Mouse (Mus musculus) activated CD4-positive, CD25-positive, alpha-beta regulatory T cell, adult 4 months (primary cell): ENCODE data around the gene Plpp7. TPM values are rescaled to one million over a fixed set of nuclear protein-coding genes. Genes with fewer than 3 reads are reported as not detected.

ENCODE experiments used
- ATAC-seq: one replicate; pipeline ENCODE4 v1.8.0; 2017
- polyA plus RNA-seq, 2 experiments: library from polyadenylated mRNA; unstranded; fragments of 100-300 nt; shearing (Covaris generic); gene quantifications; one replicate each; pipeline ENCODE4 v1.2.1; 2017

Gene Plpp7
- polyA plus RNA-seq, 2 experiments from 2014 or later = not detected

DNA sequence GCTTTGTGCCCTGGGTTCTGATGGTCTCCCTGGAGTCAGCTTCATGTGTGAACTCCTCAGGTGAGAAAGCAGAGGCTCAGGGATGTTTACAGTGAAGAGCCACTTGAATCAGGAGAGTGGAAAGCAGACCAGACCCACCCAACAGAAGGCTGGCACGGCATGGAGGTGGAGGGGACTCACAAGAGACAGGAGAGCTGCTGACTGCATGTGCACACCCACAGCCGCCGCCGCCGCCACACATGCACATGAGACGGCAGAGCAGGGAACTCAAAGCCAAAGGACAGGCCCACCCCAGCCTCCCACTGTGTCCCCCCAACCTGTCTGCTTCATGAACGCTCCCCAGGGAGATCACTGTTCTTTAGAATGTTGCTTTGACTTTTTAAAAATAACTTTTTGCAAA is 8.8 kb downstream of the Plpp7 start:
- no peak for ATAC-seq

DNA sequence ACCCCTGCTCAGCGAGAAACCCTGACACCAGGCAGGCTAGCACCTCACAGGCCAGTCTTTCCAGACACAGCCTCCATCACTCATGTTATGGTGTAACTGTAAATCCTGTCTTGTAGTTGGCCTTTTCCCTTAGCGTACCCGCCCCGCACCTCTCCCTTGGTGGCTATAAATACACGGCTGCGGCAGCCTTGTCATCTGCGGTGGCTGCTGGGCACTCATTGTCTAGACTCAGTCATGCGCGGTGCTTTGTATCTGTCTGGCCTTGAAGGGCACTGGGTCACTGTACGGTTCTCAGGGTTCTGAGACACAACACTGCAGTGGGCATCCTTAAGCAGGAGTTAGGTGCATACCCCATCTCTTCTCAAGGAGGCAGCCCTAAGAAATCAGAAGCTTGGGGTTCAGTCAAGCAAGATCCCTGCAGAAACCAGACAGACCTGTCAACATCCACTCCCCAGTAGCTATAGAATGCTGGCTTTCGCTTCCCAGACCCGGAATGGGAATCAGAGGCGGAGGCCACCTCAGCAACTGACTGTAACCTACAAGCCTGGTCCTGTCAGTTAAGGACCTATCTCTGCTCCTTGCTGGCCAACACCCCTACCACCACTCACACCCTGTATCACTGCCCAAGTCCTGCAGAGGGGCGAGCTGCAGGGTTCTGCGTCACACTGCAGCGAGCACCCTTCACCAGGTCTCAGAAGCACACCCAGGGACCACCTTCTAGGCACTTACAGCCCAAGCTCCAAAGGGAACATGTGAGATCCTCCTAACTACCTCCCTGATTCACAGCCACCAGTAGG is 10.0 kb downstream of the Plpp7 start:
- no peak for ATAC-seq

- ATAC-seq = no peak
Measured at GRCm38 (mm10) chr2:32105930-32106329, 10.6 kb downstream of the Plpp7 start.

- ATAC-seq = no peak
Measured at GRCm38 (mm10) chr2:32111268-32111667, 15.9 kb downstream of the Plpp7 start.

DNA sequence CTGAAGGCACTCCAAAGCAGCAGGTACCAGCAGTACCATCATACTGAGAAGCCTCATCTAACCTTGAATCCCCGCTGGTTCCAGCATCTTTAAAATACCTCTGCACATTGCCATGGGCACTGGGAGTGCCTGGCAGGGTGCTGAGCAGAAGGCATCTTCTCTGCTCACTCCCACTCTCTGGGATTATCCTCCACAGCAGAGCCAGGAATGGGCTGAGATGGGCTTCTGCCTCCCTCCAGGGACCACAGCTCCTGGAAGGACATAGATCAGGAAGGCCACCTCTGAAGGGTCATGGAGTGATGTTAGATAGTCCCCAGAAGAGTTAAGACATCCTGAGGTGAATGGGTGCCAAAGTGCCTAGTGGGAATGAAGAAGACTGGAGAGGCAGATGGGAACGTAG is 17.2 kb downstream of the Plpp7 start:
- ATAC-seq = no peak

DNA sequence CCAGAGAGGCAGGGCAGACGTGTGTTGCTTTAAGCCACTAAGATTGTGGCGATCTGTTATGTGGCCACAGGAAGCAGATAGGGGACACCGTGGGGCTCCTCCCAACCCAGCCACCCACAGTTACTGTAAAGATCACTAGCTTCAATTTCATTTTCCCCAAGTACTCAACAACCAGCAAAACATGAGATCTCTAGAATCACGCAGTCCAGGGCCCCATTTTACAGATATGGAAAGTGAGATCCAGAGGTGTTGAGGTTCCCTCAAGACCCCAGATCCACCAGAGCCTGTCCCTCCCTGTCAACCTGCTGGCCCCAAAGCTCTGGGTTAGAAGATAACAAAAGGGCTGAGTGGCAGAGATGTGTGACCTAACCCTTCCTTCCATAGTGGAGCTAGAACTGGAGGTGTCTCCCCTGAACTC is 20.5 kb downstream of the Plpp7 start:
- no peak for ATAC-seq

DNA sequence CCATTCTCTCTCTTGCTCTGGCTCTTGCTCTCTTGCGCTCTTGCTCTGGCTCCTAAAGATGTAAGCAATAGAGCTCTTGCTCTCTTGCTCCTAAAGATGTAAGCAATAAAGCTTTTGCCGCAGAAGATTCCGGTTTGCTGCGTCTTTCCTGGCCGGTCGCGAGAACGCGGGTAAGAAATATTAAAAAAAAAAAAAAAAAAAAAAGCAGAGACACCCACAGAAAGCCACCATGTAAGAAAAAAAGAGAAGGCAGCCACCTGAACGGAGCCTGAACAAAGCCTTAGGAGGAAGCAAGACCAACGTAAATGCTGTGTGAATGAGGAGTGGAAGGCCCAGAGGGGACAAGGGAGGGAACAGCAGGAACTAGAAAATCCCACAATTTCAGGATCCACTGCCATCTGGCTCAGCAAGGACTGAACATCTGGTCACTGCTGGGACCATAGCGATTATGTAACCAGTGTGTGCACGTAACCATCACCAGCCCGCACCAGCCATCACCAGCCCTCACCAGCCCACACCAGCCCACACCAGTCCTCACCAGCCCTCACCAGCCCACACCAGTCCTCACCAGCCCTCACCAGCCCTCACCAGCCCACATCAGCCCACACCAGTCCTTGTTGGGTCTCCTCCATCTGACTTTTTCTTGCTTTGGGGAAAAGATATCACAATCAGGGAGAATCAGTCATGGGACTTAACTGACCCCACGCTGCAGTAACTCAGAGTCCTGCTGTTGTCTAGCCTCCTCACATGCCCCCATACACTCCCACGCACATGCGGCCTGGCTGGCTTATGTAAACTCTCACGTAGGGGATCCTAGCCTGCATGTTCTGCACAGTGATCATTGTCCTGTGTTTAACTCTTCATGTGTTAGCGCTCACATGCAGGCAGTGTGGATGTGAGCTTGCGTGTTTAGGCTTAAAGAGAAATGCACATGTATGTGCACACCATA is 24.7 kb downstream of the Plpp7 start:
- ATAC-seq = no peak

DNA sequence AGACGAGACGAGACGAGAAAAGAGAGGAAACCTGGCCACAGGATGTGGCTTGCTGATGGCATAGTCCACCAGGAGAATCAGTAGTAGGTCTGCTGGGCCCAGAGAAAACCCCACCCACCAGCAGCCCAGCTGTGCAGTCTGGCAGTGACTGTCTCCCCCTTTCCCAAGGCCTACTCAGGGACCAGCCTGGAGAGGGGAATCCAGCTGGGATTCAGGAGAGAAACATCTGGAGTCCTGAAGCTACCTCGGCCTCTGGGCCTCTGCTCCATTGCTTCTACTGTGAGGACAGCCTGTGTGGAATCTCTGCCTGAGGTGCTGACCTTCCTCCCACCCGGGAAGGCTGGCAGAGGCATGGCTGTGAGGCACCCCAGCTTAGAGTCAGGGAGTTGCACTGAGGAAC is 25.8 kb downstream of the Plpp7 start:
- peak; percentile 65 for ATAC-seq

DNA sequence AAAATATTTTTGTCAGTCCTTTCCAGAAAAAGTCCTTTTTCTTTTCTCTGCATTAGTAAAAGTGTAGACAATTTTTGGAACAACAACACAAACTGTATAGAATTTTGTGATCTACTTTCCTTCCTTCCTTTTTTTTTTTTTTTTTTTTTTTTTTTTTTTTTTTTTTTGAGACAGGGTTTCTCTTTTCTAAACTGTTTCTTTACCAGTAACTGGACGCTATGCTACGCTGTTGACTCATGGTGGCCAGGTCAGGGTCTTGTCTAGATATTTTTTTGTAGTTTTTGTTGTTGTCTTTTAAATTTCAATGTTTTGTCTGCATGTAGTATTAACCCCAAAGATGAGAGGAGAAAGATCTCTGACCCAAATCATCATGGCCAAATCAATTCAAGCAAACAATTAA is 26.5 kb downstream of the Plpp7 start:
- no peak for ATAC-seq

DNA sequence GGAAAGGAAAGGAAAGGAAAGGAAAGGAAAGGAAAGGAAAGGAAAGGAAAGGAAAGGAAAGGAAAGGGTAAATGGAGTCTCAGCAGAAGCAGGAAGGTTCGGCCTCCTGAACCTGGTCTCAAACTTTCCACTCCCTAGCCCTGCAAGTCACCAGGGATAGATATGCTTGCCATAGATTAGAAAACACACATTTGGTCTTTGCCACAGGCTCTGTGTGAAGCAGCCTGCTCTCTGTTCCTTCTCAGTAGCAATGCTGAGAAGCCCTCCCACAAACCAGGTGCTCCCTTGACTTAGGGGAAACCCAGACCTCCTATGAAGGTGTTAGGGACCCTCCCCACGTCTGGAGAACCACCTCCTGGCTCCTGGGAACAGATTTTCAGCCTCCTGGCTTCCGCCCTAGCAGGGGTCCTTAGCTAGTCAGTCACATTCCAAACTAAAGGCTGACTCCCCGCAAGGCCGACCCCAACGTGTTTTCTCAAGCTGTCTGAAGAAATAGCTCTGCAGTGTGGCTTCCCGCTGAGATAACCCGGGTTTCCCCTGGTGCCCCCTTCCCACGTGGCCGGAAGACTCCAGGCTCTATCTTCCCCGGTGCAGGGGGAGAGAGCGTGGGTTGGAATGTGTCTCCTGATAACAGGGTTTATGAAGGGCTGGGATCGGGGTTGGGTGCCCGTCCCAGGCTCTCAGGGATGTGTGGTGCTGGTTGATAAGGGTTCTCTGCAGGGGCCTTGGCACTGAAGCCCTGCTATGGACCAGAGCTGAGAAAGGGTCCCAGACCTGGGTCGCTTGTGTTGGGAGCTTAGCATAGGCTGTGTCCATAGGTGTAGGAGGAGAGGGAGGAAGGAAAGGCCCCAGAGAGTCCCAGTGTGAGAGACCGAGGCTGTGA is 32.6 kb downstream of the Plpp7 start:
- ATAC-seq = no peak

DNA sequence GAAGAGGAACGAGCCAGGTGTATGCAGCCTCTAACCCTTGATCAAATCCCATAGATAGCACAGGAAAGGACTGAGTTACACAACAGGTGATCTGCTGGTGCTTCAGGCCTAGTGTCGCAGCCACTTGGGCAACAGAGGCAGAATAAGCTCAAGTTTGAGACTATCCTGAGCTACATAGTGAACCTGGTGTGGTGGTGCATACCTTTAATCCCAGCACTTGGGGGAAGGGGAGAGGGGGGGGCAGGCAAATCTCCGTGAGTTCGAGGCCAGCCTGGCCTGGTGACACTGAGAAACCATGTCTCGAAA is 33.2 kb downstream of the Plpp7 start:
- ATAC-seq = no peak

- no peak for ATAC-seq
Measured at GRCm38 (mm10) chr2:32129383-32130074, 34.2 kb downstream of the Plpp7 start.

- ATAC-seq = no peak
Measured at GRCm38 (mm10) chr2:32130435-32130834, 35.1 kb downstream of the Plpp7 start.

DNA sequence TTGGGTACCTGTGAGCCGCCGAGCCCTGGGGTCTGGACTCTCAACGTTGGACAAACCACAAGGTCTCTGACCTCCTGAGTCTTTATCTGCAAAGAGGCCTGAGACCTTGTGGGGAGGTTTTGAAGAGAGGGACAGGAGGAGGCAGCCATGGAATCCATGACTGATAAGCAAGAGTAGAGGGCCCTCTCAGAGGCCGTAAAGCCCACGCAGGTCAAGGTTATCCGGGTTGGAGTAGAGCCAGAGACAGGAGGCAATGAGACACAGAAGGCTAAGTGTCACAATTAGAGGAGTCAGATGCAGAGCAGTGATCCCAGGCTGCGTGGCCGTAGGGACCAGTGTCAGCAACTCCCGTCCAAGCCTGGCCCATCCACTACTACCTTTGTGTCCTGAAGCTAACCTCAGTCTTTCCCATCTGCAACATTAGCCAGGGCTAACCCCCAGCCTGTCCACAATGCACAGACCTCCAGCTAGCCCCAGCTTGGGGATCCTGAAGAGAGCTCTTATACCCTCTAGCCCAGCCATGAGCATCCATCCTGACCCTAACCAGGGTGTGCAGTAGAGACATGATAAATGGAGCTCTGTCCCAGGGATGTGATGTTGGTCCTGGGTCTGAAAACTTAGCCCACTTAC is 36.0 kb downstream of the Plpp7 start:
- no peak for ATAC-seq

- no peak for ATAC-seq
Measured at GRCm38 (mm10) chr2:32131866-32132566, 36.7 kb downstream of the Plpp7 start.

DNA sequence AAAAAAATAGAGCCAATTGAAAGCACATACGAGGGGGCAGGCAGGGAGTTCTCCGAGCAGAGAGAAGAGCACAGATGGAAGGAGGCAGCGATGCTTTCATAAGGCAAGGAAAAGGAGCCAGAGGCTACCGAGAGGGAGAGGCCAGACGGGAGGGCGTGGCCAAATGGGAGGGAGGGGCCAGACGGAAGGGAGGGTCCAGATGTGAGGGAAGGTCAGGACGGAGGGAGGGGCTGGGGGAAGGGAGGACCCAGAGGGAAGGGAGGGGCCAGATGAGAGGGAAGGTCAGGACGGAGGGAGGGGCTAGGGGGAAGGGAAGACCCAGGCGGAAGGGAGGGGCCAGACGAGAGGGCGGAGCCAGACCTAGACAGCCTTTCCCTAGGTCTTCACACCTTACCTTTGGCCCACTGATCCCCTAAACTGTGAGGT is 37.3 kb downstream of the Plpp7 start:
- no peak for ATAC-seq

GRCm38 (mm10) chr2:32134039-32134438 is 38.7 kb downstream of the Plpp7 start:
- ATAC-seq = peak; percentile 44

DNA sequence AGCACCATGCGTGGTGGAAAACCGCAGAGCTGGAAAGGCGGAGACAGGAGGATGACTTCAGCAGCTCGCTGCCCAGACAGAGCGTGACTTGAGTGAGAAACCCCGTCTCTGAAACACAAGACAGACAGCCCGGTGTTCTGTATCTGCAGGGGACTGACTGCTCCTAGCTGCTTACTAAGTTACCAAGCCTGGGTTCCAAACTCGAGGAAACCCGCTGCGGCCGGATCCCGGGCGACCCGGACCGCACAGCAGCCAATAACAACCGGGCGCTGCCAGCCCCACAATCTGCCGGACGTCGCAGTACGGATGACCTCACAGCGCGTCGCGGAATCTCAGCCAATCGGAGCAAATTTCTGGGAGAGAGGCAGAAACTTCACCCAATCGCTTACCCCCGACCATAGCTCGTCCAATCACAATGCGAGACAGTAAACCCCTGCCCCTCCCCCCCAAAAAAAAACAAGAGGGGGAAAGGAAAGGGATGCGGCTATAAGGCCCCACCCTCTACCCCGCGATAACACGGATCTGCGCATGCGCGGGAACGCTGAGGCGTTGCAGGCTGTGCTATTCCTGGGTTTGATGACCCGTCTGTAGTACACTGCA is 42.4 kb downstream of the Plpp7 start:
- peak; percentile 90 for ATAC-seq

DNA sequence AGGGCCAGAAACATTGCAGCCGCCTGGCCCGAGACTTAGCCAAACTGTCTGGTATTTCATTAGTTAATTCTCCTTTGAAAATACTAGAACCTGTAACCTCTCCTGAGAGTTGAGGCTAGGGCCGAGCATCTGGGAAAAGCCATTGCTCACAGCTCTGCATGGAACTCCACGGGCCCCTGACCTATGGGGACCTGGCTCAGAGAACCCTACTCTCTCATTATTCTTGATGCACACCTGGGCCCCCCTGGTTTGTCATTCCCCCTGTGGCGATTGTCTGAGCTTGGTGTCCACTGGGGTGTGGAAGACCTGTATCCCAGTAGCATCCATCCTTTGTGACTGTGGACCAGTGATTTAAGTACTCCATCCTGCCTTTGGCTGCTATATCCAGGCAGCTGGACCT is 44.0 kb downstream of the Plpp7 start:
- no peak for ATAC-seq

DNA sequence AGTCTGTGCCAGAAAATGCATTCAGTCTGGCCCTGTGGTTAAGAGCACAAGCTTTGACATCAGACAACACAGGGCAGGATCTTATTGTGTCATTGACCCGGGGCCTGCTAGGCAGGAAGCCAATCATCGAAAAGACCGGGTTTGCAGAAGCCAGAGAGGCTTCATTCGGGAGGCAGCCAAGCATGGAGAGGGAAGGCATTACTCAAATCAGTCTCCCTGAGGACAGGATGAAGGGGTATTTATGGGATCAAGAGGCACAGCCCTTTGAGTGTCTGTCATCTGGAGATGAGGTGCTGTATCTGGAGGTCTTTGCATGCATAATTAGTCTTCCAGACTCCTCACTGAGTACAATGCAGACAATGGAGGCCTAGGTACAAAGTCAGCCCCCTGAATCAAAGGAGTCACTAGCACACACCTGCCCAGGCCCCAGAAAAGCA is 45.2 kb downstream of the Plpp7 start:
- ATAC-seq = no peak

GRCm38 (mm10) chr2:32141602-32142001 is 46.3 kb downstream of the Plpp7 start:
- no peak for ATAC-seq
